Comparison of ENCODE assay signal across 8 mouse cellular contexts in genomic region chr1:84697136-84697535, GRCm38 (mm10). TPM values are rescaled to one million over a fixed set of nuclear protein-coding genes. Genes with fewer than 3 reads are reported as not detected.
DNase-seq lines count a peak whose midpoint lies in the region; ATAC-seq and TF ChIP-seq lines count a peak whose summit lies in the region.

No protein-coding gene starts in this region.

- H3K4me2 ChIP-seq in forebrain, embryonic 14.5 days (ENCODE audit: low read length): 0 out of 2 replicates have a peak overlapping the region, but pooled peaks have one; percentile 22
- H3K4me2 ChIP-seq in midbrain, postnatal 0 days (ENCODE audit: low read depth, low read length, poor library complexity, severe bottlenecking): no peak overlapping the region

- peak; percentile 52 for TF ChIP-seq CTCF in gastrocnemius, adult 2 months (IDR thresholded peaks at IDR 0.05)
- TF ChIP-seq CTCF in ES-Bruce4 (IDR thresholded peaks at IDR 0.05; ENCODE audit: low read depth, low read length): peak; percentile 45
- TF ChIP-seq CTCF in midbrain, postnatal 0 days (IDR thresholded peaks at IDR 0.05): peak; percentile 86

- peak; percentile 26 for DNase-seq in gastrocnemius, adult 2 months
- no peak for DNase-seq in gastrocnemius, adult 18-20 months (ENCODE audit: low spot score)
- DNase-seq in c-Kit-positive CD71-positive TER-119-positive erythroid progenitor cells, embryonic 14.5 days (ENCODE audit: low spot score): peak; percentile 40
- peak; percentile 93 for DNase-seq in forebrain, embryonic 14.5 days (ENCODE audit: low spot score)
- DNase-seq in layer of hippocampus, postnatal 36 days: peak; percentile 68 to 70
- DNase-seq in midbrain, postnatal 0 days (ENCODE audit: low spot score): peak; percentile 90
- peak; percentile 17 for DNase-seq in thymus, postnatal 25 days

- H3K4me3 ChIP-seq in gastrocnemius, adult 2 months: no peak overlapping the region
- no peak overlapping the region for H3K4me3 ChIP-seq in ES-Bruce4 (ENCODE audit: low read depth, low read length)
- no peak overlapping the region for H3K4me3 ChIP-seq in forebrain, embryonic 14.5 days (ENCODE audit: low read depth, low read length)
- H3K4me3 ChIP-seq in midbrain, postnatal 0 days (ENCODE audit: low read depth, low read length): no peak overlapping the region

- no peak for TF ChIP-seq POLR2A in ES-Bruce4 (IDR thresholded peaks at IDR 0.05; ENCODE audit: insufficient read depth, low read length)

- no peaks in the 10 kb centered on the region for H3K27me3 ChIP-seq in ES-Bruce4 (ENCODE audit: control insufficient read depth, insufficient read depth, low read length, poor library complexity, severe bottlenecking)
- H3K27me3 ChIP-seq in forebrain, embryonic 14.5 days (replicated peaks; ENCODE audit: control insufficient read depth, insufficient read depth, low read length): no peaks in the 10 kb centered on the region
- no peaks in the 10 kb centered on the region for H3K27me3 ChIP-seq in midbrain, postnatal 0 days (ENCODE audit: insufficient read depth, low read length)

- TF ChIP-seq EP300 in ES-Bruce4 (IDR thresholded peaks at IDR 0.05; ENCODE audit: insufficient read depth, low read depth, low read length): no peak

- no peak overlapping the region for H3K9ac ChIP-seq in ES-Bruce4 (ENCODE audit: low read depth, poor library complexity, severe bottlenecking)
- no peak overlapping the region for H3K9ac ChIP-seq in forebrain, embryonic 14.5 days (ENCODE audit: low read length)
- no peak overlapping the region for H3K9ac ChIP-seq in midbrain, postnatal 0 days (replicated peaks; ENCODE audit: low read length, poor library complexity, severe bottlenecking)

- H3K4me1 ChIP-seq in ES-Bruce4 (ENCODE audit: control insufficient read depth, insufficient read depth, low read length): no peaks in the 10 kb centered on the region
- H3K4me1 ChIP-seq in forebrain, embryonic 14.5 days (ENCODE audit: control insufficient read depth, insufficient read depth, low read length): peaks cover 5% of the 10 kb centered on the region; the same call in 1 of the 2 replicates
- H3K4me1 ChIP-seq in midbrain, postnatal 0 days (ENCODE audit: insufficient read depth, low read length): peaks cover 9% of the 10 kb centered on the region

- peaks cover 4% of the 10 kb centered on the region; the same call in 1 of the 2 replicates for H3K9me3 ChIP-seq in ES-Bruce4 (replicated peaks; ENCODE audit: control insufficient read depth, insufficient read depth, low read length, poor library complexity, severe bottlenecking)
- H3K9me3 ChIP-seq in forebrain, embryonic 14.5 days (replicated peaks; ENCODE audit: control insufficient read depth, low read length): no peaks in the 10 kb centered on the region
- no peaks in the 10 kb centered on the region for H3K9me3 ChIP-seq in midbrain, postnatal 0 days (ENCODE audit: low read length)

- intact Hi-C loops in gastrocnemius, adult 2 months (cut with DNase I): no loop called here

- no peak overlapping the region for H3K27ac ChIP-seq in gastrocnemius, adult 2 months
- no peak overlapping the region for H3K27ac ChIP-seq in ES-Bruce4 (ENCODE audit: insufficient read depth, low read length)
- H3K27ac ChIP-seq in forebrain, embryonic 14.5 days (ENCODE audit: low read depth, low read length): no peak overlapping the region
- no peak overlapping the region for H3K27ac ChIP-seq in midbrain, postnatal 0 days (ENCODE audit: low read depth, low read length)

- WGBS in forebrain, embryonic 14.5 days: 0% methylated on average over 2 of the region's 2 CpGs
- 0% methylated on average over 2 of the region's 2 CpGs for WGBS in midbrain, postnatal 0 days

- ATAC-seq in forebrain, embryonic 14.5 days: peak; percentile 24
- ATAC-seq in midbrain, postnatal 0 days (ENCODE audit: low FRiP score): no peak

- no peaks in the 10 kb centered on the region for H3K36me3 ChIP-seq in ES-Bruce4 (ENCODE audit: control insufficient read depth, insufficient read depth, low read length, poor library complexity, severe bottlenecking)
- H3K36me3 ChIP-seq in forebrain, embryonic 14.5 days (ENCODE audit: control insufficient read depth, insufficient read depth, low read length): no peaks in the 10 kb centered on the region
- H3K36me3 ChIP-seq in midbrain, postnatal 0 days (ENCODE audit: insufficient read depth, low read length): no peaks in the 10 kb centered on the region

RNA-seq across cellular contexts. Expression of gene Dner, which starts 1.1 kb away (rescaled TPM):
- total RNA-seq in gastrocnemius, adult 2 months (2021): not detected
- total RNA-seq in gastrocnemius, adult 18-20 months (2021): under 1 TPM in 1 of 2 experiments, not detected in 1; 0.07 TPM
- polyA plus RNA-seq in ES-Bruce4 (2011; ENCODE audit: insufficient read depth, insufficient read length, low read depth, missing spikeins): 9.5 and 9.7 TPM in 2 replicates
- 103 and 144 TPM in 2 replicates for polyA plus RNA-seq in forebrain, embryonic 14.5 days (2014; fragmentation: Nextera tagmentation; extraction: Ambion mirVana)
- 100 to 1,000 TPM; 113 to 118 TPM for total RNA-seq in layer of hippocampus, postnatal 36 days (2021)
- 321 TPM in 2 replicates for total RNA-seq in midbrain, postnatal 0 days (2014; rRNA removed)
- 323 and 326 TPM in 2 replicates for polyA plus RNA-seq in midbrain, postnatal 0 days (2015; fragmentation: Nextera tagmentation; extraction: Ambion mirVana)

Comparison
In these comparisons a context has a peak if more than half of its experiments do, and no peak if none do; other contexts are left out.
1. RNA of gene Dner, which starts 1.1 kb away (total RNA-seq): 321 TPM in midbrain, postnatal 0 days and 113 to 118 TPM in layer of hippocampus, postnatal 36 days; 0.07 TPM in gastrocnemius, adult 18-20 months and not detected in gastrocnemius, adult 2 months; every median in the first group is over 100 times any median in the second.
2. Peak in every context shown above with its lines, with median percentiles within 50 percentile points of each other: CTCF ChIP-seq.